Mouse (Mus musculus) cerebellum, adult 11 months (tissue): ENCODE measurements at regions not wholly inside any gene's neighbourhood (a gene's known extent, or its start where the extent isn't known, plus 50 kb on each side); places are given as distances from the start of the nearest gene placed in this dataset.

Experiments used
- DNase-seq: peaks from one replicate; pipeline ENCODE4 v3.0.0; 2022

- DNase-seq, result no peak
Observed at GRCm38 (mm10) chr4:12769092-12769491, 597.3 kb upstream of the Fam92a start.

GRCm38 (mm10) chr4:12766763-12767162 lies 594.9 kb upstream of the Fam92a start:
- no peak for DNase-seq

GRCm38 (mm10) chr4:12750817-12751216 lies 579.0 kb upstream of the Fam92a start:
- DNase-seq, result no peak

DNA sequence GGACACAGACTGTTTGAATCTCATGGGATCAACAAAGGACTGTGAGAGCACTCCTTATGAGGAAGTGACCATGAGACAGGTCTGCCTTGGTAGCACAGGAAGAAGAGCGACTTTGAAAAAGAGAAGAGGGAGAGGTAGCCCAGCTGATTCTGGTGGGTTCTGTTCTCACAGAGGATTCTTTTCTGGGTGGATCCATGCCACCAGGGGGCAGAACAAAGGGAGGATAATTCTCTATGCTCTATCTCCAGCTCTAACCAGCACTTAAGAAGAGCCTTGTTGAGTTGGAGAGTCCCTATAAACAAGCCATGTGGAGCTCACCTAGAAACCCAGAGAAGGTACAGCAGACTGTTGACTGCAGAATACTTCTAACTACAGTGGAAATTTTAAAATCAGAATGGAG lies 578.1 kb upstream of the Fam92a start:
- no peak for DNase-seq

DNA sequence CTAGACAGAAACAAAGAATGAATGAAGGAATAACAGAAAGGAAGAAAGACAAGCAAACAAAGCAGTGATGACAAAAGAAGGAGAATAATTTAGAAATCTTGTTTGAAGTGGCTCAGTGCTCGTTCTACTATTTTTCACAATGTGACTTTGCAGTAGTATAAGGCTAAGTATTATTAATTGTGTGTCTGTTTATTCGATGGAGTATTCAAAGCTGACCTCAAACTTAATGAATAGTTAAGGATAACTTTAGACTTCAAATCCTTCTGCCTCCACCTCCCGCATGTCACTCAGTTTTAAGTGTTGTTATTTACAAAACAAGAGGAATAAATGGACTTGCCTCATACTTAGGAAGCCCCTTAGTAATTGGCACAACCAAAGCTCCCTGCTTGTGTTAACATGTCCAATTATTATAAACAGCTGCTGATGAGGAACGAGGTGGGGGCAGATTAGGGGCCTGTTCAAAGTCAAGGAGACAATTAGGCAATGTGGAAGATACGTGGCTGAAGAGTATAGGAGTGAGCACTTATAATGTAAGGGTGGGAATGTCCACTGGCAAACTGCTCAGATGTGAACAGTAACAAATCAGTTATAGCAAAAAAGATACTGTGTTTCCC lies 572.0 kb upstream of the Fam92a start:
- DNase-seq, result no peak

- no peak for DNase-seq
Observed at GRCm38 (mm10) chr4:12736411-12736810, 564.6 kb upstream of the Fam92a start.

DNA sequence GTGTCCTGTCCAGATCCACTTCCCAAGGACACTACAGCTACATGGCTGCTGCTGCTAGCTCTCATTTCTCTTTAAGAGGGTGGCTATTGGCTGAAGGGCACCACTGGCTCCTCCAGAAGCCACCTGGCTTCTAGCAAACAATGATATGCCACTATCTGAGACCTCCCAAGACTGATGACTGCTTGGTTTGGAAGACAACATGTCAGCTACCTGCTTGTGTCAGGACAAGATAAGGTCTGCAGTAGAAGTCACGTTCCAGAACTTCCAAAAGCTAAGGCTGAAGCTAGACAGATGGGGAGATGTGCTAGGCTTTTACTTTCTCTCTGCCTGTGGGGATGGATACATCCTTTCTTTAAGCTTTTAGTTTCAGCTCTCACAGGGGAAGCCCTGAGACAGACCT lies 528.4 kb upstream of the Fam92a start:
- DNase-seq, result no peak

DNA sequence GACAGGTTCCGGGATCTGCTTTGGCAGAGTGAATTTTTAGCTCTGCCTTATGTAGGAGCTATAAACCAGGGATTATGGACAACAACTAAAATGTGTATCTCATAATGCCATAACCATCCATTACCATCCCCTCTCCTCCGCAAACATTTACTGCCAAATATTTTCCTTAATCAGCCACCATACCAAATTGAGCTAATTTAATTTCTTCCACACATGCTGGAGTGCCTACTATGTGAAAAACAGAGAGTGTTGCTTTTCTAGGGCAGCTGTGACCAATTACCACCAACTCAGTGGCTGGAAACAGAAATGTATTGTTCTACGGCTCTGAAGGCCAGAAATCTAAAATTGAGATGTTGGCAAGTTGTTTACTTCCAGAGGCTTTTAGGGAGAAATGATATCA lies 506.0 kb upstream of the Fam92a start:
- DNase-seq, result no peak

- DNase-seq, result no peak
Observed at GRCm38 (mm10) chr4:12671399-12671798, 499.6 kb upstream of the Fam92a start.

- no peak for DNase-seq
Observed at GRCm38 (mm10) chr4:12663176-12663575, 491.4 kb upstream of the Fam92a start.

GRCm38 (mm10) chr4:12662683-12663082 lies 490.9 kb upstream of the Fam92a start:
- no peak for DNase-seq

- DNase-seq, result no peak
Observed at GRCm38 (mm10) chr4:12659084-12659483, 487.3 kb upstream of the Fam92a start.

DNA sequence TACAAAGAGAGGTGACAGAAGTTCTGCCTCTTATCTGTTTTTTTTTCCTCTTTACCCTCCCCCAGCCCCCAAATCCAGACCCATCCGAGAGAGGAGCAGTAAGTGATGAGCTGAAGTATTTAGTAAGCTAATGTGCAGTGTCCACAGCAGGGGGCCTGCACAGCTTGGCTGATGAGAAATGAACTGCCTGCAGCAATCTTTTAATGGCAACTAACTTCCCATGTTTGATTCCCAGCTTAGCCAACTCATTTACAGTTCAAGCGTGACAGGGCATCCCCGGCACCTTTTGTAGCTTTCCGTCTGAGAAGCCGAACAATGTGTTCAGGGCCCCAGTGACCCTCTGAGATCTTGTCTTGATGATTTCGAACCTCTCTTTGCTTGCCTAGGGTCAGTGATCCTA lies 486.8 kb upstream of the Fam92a start:
- no peak for DNase-seq

DNA sequence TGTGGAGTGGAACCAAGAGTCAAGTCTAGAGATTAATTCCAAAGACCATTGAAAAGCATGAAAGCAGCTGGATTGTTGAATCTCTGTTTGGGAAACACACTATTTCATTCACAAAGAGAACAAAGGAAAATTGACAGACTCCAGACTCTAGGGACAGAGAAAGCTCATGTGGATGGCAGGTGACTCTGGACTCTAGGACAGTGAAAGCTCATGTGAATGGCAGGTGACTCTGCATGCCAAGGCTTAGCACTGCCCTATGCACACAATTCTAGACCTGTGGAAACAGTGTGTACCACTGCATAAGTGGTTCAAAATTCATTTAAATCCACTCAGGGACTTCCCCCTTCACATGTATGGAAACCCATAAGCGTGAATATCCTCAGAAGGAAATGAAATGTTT lies 486.0 kb upstream of the Fam92a start:
- DNase-seq, result no peak

GRCm38 (mm10) chr4:12656924-12657603 lies 485.2 kb upstream of the Fam92a start:
- no peak for DNase-seq

GRCm38 (mm10) chr4:12655457-12656228 lies 483.8 kb upstream of the Fam92a start:
- DNase-seq, result no peak

DNA sequence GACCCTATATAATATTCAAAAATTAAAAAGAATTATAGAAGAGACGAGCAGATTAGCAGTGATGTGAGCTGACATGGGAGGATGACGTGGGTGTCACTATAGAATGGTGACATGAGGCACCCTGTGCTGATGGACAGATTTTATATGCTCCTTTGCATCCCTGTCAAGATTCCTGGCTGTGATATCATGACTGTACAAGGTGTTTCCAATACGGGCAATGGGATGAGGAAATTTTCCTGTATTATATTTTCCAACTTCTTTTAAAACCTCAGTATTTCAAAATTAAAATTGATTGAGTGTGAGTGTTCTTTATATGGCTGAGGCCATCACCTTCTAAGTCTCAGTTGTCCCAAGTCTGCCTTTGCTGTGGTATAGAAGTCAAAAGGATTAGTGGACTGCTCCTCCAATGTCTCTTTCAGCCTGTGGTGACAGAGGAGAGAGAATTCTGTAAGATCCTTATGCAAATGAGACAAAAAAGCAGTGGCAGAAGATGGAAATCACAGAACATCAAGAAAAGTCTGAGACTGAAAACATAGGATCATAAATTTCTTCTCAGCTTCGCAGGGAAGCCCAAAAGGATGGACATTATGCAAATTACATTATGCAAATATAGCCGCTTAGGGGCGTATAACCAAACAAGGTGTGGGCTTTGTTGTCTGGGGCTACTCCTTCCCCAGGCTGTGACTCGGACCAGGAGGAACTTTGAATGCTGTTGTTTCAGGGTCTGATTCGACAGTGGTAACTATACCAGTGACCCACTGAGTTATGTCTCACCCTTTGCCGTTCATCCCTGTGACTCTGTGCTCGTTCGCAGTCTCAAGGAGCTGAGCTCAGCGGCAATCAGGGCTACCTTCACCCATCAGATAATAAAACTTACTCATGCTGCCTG lies 483.0 kb upstream of the Fam92a start:
- DNase-seq, result no peak

DNA sequence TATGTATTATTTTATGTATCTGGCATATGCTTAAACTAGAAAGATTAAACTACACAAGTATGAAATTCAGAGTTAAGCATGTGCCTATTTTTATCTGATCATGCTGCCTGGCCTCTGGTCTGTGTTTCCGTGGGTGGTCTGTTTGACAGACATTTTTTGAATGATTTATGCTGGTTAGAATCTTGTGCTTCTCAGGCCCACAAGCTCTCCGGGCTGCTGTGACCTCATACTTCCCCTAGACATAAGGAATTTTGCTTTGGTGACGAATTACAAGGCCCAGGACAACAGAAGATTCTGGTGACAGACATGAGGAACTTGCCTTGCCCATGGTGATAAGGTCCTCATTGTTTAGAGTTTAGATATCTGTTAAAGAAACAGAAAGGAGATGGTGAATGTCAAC lies 475.9 kb upstream of the Fam92a start:
- no peak for DNase-seq

- no peak for DNase-seq
Observed at GRCm38 (mm10) chr4:12642525-12642928, 470.7 kb upstream of the Fam92a start.

DNA sequence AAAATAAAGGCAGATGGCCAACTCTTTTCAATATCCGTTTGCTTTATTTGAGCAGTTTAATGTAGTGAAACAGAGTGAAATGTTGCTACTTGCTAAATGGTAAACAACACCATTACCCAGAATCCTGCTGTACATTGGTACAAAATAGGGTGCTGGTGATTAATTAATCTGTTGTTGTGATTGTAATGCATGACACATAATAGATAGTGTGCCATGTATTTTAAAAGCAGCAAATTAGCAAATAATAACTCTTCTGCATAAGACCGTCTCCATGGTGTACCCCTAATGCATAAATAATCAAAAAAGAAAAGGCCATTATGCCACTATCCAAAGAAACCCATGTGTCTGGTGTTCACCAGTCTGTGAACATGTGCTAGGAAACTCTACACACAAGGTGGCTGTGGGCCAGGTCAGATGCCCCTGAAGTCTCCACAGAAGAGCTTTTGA lies 457.6 kb upstream of the Fam92a start:
- no peak for DNase-seq

DNA sequence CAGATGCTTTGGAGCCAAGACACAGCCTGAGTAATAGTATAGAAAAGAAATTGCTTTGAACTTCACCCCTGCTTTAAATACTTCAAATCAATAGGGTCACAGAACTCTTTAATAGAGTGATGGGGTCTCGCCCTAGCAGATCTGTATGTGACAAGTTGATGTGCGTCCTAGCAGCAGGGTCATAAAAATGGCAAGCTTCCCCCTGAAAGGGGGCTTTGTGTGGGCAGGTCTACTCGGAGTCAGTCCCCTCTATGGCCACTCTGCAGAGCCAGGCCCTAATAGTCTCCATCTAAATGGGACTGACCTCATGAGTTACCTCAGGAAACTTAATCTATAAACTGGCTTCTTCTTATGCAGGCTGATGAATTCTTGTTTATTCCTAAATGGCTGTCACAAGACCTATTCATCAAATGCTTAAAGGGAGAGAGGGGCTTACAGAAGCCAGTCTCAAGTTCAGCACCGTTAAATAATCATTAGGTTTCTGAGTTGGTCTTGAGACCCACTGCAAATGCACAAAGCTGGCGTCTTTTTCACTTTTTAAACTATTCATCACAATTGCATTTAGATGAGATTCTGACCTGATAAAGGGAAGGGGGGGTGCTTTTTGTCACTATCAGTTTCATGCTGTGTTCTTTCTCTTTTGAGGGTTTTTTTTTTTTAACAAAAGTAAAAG lies 457.0 kb upstream of the Fam92a start:
- no peak for DNase-seq

DNA sequence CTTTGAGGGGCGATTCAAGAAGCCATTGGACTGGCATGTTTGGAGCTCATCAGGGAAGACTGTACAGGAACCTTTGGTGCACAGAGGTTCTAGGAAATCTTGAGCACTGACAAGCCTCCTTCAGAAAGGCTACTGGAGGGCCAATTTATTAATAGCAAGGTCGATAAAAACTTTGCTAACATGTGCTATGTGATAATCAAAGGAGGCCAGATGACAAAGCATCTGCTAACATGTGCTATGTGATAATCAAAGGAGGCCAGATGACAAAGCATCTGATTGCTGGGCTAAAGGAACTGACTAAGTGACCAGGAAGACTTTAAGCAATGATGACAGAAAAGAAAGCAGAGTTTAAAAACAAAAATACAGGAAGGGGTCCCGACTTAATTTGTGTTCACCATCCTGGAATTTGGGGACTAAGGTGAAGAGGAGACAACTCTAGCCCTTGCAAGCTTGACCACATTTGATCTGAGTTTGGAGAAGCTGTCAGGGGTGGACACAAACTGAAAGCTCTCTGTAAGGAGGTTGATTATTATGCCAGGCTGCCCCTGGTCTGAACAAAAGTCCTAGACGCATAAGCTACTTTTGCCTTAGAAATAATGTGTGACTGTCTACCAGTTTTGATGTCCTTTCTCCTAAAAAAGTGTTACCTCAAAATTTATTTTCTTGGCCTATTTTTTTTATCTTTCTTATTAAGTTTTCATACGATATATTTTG lies 455.5 kb upstream of the Fam92a start:
- no peak for DNase-seq
